Mouse (Mus musculus) small intestine, adult 2 months (tissue): ENCODE results near the gene Mipep.

Source experiments
- CTCF ChIP-seq: fragments of 200-500 bp; IDR thresholded peaks from 2 replicates; pipeline ENCODE4 v1.5.1; 2012; ENCODE audit warnings: low read depth, mild to moderate bottlenecking, control low read depth, inconsistent platforms, low read length, moderate library complexity, mixed read lengths; ENCODE audit not compliant: insufficient replicate concordance, insufficient read length; ENCODE audit errors: extremely low read depth
- POLR2A ChIP-seq: fragments of 200-500 bp; IDR thresholded peaks from 2 replicates; pipeline ENCODE4 v1.6.1; 2012; ENCODE audit warnings: low read depth, mild to moderate bottlenecking, control low read depth, inconsistent platforms, low read length, moderate library complexity

- TF ChIP-seq CTCF (no peak), POLR2A (no peak)
Measured at GRCm38 (mm10) chr14:60830096-60830495, 45.7 kb downstream of the Mipep start.
